Mouse (Mus musculus): ENCODE measurements around the gene Shcbp1l.

DNA sequence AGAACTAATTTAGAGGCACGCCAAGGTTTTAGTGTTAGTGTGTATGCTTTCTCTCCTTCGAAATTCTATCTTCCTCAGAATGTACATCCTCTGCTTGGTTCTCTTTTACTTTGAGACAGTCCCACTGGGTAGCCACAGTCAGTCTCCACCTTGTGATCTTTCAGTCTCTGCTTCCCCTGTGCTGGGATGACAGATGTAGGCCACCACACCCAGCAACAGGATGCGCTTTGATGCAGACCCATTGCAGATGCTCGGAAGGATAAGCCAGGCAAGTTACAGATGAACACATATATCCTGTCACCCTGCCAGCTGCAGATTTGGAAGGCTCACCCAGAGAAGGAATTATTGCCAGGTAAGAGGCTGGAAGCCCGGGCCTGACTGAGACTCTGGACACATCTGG is 45.1 kb upstream of the Shcbp1l start:
- TF ChIP-seq CTCF (IDR thresholded peaks at IDR 0.05; ENCODE audit: low read depth, low read length) (no peak), POLR2AphosphoS5 (IDR thresholded peaks at IDR 0.05; ENCODE audit: insufficient replicate concordance, low read depth, low read length) (no peak)
